Mouse (Mus musculus) cerebellum, adult 2 months (tissue): ENCODE data around the gene Inafm2.

ENCODE experiments used
- CTCF ChIP-seq: fragments of 200-500 bp; IDR thresholded peaks from 2 replicates; pipeline ENCODE4 v1.5.1; 2011; ENCODE audit warnings: low read depth, mild to moderate bottlenecking, control low read depth, low read length, moderate library complexity, borderline replicate concordance; ENCODE audit not compliant: insufficient read depth
- POLR2A ChIP-seq: fragments of 200-500 bp; IDR thresholded peaks from 2 replicates; pipeline ENCODE4 v1.6.1; 2011; ENCODE audit warnings: low read length, control low read depth, borderline replicate concordance; ENCODE audit not compliant: insufficient read depth

- TF ChIP-seq CTCF: no peak
- TF ChIP-seq POLR2A: no peak
Observed at GRCm38 (mm10) chr2:118774536-118774935, 29.0 kb downstream of the Inafm2 start.
